Mouse (Mus musculus) C2C12 (cell line): ENCODE data around the gene Plcb2. TPM values are rescaled to one million over a fixed set of nuclear protein-coding genes. Genes with fewer than 3 reads are reported as not detected.

Experiments
- H3K27me3 ChIP-seq: one replicate; pipeline ENCODE4 v1.6.1; 2011; ENCODE audit not compliant: control insufficient read depth, insufficient read depth, insufficient read length
- H3K36me3 ChIP-seq: one replicate; pipeline ENCODE4 v1.6.1; 2011; ENCODE audit not compliant: control insufficient read depth, insufficient read depth
- H3K4me3 ChIP-seq: one replicate; pipeline ENCODE4 v1.5.1; 2011; ENCODE audit warnings: mild to moderate bottlenecking, control low read depth; ENCODE audit not compliant: poor library complexity, insufficient read depth, severe bottlenecking
- H3K79me2 ChIP-seq: one replicate; pipeline ENCODE4 v1.6.1; 2011; ENCODE audit not compliant: control insufficient read depth, insufficient read depth
- H3K79me3 ChIP-seq: one replicate; pipeline ENCODE4 v1.6.1; 2011; ENCODE audit warnings: low read depth, control low read depth
- H3ac ChIP-seq: one replicate; pipeline ENCODE3; 2011; ENCODE audit warnings: low read depth; ENCODE audit not compliant: control insufficient read depth, insufficient read length
- CEBPB ChIP-seq: IDR thresholded peaks from one replicate; pipeline ENCODE4 v1.6.1; 2011; ENCODE audit warnings: low read depth, mild to moderate bottlenecking, control low read depth, moderate library complexity
- CTCF ChIP-seq: IDR thresholded peaks from one replicate; pipeline ENCODE4 v1.5.1; 2011; ENCODE audit not compliant: control insufficient read depth, insufficient read depth, insufficient read length
- FOSL1 ChIP-seq: IDR thresholded peaks from one replicate; pipeline ENCODE4 v1.8.0; 2011; ENCODE audit warnings: mild to moderate bottlenecking, low read length; ENCODE audit not compliant: poor library complexity, insufficient read depth, severe bottlenecking
- MAX ChIP-seq: IDR thresholded peaks from one replicate; pipeline ENCODE4 v1.6.1; 2011; ENCODE audit warnings: mild to moderate bottlenecking, control low read depth
- MYOD1 ChIP-seq: IDR thresholded peaks from one replicate; pipeline ENCODE4 v1.6.1; 2011; ENCODE audit warnings: low read depth; ENCODE audit not compliant: control insufficient read depth, insufficient read length
- MYOG ChIP-seq: IDR thresholded peaks from one replicate; pipeline ENCODE4 v1.6.1; 2011; ENCODE audit not compliant: control insufficient read depth, insufficient read length; ENCODE audit errors: extremely low read depth
- USF1 ChIP-seq: IDR thresholded peaks from one replicate; pipeline ENCODE4 v1.6.1; 2011; ENCODE audit warnings: low read depth, mild to moderate bottlenecking, control low read depth, moderate library complexity
- polyA plus RNA-seq: library from polyadenylated mRNA; unstranded; fragments of >200 nt; fragmentation: generic; extraction: Trizol; gene quantifications from one replicate; pipeline ENCODE4 v1.2.1, GENCODE M21; 2012; ENCODE audit warnings: missing spikeins

Plcb2 gene
- polyA plus RNA-seq, 1 experiment: not detected

DNA sequence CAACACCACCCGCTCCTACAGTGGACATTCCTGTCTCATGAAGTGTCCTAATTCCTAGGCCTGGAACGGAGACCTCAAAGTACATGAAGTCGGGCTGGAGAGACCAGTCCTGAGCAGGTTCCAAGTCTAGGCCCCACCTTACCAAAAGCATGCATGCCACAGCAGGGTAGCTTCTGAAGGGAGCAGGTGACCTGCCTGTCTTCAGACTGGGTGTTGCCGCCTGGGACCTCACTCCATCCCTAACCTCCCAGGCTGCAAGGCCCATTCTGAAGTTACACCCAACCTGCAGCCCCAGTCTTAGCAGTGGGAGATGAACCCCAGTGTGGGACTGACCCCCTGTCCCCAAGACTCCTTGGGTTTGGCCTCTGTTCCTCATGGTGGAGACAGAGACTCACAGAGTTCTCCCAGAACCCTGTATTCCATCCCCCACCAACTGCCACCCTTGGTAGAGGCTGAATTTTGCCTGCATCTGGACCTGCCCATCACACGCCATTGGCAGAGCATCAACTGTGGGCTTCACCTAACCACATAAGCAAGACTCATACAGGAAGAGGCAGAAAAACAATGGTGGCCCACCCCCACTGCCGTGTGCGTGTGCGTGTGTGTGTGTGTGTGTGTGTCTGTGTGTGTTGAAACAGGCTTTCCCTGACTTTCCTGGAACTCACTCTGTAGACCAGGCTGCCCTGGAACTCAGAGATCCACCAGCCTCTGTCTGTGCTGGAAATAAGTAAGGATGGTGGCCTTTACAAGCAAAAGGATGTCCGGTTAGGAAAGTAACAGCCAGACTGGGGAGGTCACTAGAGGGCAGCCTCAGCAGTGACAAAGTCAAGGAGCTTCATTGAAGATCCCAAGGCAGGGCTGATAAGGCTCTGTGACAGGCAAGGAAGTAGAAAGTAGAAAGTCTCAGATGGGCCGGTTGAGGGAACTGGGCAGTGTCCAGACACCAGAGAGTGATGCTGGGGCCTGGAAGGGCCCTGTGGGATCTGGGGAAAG is 38.1 kb upstream of the Plcb2 start:
- TF ChIP-seq CTCF: no peak
- no peak for TF ChIP-seq MAX
- peak; percentile 98 for TF ChIP-seq MYOD1
- TF ChIP-seq USF1: no peak
- no peak for TF ChIP-seq FOSL1
- TF ChIP-seq CEBPB: no peak
- Histone ChIP-seq H3K27me3 (no peaks in the 10 kb centered on the region), H3K79me3 (peaks cover 2% of the 10 kb centered on the region), H3K36me3 (no peaks in the 10 kb centered on the region), H3ac (no peak overlapping the region), H3K4me3 (no peak overlapping the region), H3K79me2 (peaks cover 13% of the 10 kb centered on the region)

DNA sequence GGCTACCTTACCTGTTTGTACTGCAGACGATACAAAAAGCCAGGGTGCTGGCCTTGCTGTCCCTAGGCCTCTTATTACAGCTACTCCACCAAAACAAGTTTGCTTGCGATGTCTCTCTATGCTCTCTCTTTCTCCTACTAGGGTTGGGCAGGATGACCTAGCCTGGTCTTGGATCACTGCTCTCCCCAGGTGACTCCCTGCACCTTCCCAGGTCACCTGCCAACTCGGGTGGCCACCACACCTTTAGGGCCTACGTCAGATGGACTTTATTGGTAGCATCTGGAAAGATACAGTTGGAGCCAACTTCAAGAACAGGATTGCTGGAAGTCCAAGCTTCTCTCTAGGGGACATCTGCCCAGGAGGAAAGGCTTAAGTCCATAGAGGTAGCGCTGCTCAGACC is 36.6 kb upstream of the Plcb2 start:
- Histone ChIP-seq H3K79me3 (peaks cover 8% of the 10 kb centered on the region), H3K4me3 (no peak overlapping the region), H3K27me3 (no peaks in the 10 kb centered on the region), H3K79me2 (peaks cover 27% of the 10 kb centered on the region), H3K36me3 (peaks cover 8% of the 10 kb centered on the region), H3ac (no peak overlapping the region)
- no peak for TF ChIP-seq FOSL1

DNA sequence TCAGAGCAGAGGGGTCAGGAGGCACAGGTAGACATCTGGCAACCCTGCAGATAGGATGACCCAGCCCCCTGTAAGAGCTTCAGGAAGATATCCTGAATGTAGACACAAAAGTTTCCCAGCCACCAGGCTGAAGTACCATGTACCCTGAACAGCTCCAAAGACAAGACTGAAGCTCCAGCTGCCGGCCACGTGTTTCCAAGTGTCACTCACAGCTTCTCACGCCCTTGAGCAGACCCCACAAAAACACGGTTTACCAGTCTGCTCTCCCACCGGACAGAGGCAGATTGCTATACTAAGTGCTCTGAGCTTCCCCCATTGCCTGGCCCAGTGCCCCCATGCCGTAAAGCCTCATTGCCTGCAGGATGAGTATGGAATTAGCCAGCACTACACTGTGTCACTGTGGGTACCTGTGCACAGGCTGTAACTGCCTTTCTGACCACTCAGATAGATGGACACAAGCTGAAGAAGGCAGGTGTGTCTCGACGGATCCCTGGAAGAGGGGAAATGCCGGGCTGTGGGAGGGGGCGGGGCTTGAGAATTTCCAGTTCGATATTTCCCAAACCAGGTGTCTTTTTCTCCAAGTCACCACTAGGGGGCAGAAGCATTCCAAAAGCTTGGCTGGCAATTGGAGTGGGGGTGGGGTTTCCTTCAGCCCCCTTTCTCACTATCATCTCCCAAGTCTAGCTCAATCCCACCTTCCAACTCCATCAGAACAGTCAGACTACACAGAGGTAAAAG is 36.0 kb upstream of the Plcb2 start:
- Histone ChIP-seq H3K79me3 (peaks cover 10% of the 10 kb centered on the region), H3ac (no peak overlapping the region), H3K27me3 (no peaks in the 10 kb centered on the region), H3K79me2 (peaks cover 33% of the 10 kb centered on the region), H3K4me3 (no peak overlapping the region), H3K36me3 (peaks cover 14% of the 10 kb centered on the region)
- no peak for TF ChIP-seq FOSL1
- peak; percentile 11 for TF ChIP-seq CTCF

DNA sequence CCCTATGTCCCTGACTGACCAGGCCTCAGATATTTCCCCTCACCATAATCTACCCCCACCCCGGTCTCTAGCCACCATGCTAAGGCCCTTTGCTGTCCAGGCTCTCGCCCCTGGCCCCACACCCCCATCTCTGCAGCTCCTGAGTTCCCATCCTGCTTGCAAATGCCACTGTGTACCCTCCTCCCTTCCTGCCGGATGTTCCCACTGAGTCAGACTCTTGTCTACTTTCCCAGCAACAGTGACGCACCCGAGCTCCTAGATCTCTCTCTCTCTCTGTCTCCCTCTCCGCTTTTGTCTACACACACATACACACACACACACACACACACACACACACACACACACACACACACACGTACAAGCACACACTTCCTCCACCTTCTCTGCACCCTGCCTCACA is 35.2 kb upstream of the Plcb2 start:
- H3K27me3 ChIP-seq: no peaks in the 10 kb centered on the region

DNA sequence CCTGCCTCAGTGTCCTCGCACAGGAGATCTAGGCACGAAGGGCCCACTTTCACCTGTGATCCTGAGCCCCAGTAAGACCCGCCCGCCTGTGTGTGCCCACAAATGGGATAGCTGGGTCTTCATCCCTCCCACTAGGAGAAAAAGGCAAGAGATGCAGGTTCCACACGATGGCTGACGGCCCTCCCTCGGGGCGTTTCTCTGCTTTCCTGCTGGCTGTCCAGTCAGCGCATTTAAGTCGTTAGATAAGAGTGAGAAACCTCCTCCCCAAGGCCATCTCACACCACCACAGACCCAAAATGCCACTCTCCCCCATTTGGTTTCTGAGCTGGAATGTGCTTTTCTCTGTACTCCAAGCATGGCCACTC is 34.5 kb upstream of the Plcb2 start:
- Histone ChIP-seq H3ac (peak overlapping the region; percentile 88), H3K79me3 (peaks cover 10% of the 10 kb centered on the region), H3K27me3 (no peaks in the 10 kb centered on the region), H3K4me3 (peak overlapping the region; percentile 46), H3K36me3 (peaks cover 28% of the 10 kb centered on the region), H3K79me2 (peaks cover 43% of the 10 kb centered on the region)
- TF ChIP-seq MYOD1 (no peak), CEBPB (no peak), CTCF (no peak), FOSL1 (no peak), USF1 (no peak), MYOG (no peak), MAX (peak; percentile 12)

More for the DNA sequence above, 35.2 kb upstream of the Plcb2 start:
- peak overlapping the region; percentile 21 for H3ac ChIP-seq
- H3K4me3 ChIP-seq: no peak overlapping the region
- peaks cover 10% of the 10 kb centered on the region for H3K79me3 ChIP-seq
- TF ChIP-seq FOSL1 (peak; percentile 53), MAX (no peak)
- H3K79me2 ChIP-seq: peaks cover 41% of the 10 kb centered on the region
- peaks cover 21% of the 10 kb centered on the region for H3K36me3 ChIP-seq

DNA sequence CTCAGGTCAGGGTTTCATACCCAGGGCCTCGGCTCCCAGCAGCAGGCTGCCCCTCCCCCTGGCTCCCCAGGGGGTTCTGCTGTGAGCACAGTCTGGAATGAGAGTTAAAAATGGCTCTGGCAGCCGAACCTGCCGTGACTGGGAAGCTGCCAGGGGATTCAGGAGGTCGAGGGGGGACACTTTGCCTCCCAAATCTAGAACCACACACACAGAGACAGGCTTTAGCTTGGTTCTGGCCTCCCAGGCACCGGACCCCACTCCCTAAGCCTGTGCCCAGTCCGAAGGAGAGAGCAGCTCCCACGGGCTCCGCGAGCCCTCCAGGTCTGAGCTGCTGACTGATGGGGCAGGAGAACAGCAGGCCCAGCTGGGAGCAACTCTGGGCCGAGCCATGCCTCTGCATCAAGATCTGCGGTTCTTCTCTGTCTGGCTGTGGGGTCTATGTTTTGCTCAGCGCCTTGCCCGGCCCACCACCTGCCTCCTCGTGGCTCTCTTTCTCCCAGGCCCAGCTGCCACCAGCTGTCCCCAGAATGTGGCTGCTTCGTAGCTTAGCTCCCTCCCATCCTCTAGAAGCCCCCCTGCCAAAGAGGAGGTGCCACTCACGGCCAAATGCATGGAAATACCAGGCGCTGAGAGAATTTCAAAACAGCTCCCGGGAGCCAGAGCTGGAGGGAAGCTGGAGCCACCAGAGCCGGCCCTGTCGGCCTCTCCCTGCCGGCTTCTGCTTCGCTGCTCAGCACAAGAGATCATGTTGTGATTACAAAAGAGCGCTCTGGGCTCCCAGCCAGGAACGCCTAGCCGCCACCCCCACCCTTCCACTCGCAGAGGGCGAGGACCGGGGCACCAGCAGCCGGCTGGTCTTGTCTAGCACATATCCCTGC is 33.9 kb upstream of the Plcb2 start, which contains the start of gene Ccdc9b:
Gene Ccdc9b (minus strand): TSS at position 756 of the 878 bp plus-strand sequence.
- Histone ChIP-seq H3K27me3 (no peaks in the 10 kb centered on the region), H3K79me3 (peaks cover 10% of the 10 kb centered on the region), H3ac (peak within 1 kb of the TSS; percentile 88), H3K4me3 (peak within 1 kb of the TSS; percentile 46), H3K79me2 (peaks cover 43% of the 10 kb centered on the region), H3K36me3 (peaks cover 34% of the 10 kb centered on the region)
- no peak for TF ChIP-seq MYOG
- peak; percentile 51 for TF ChIP-seq MAX
- TF ChIP-seq CEBPB: peak; percentile 39
